Mouse (Mus musculus) gastrocnemius, postnatal 25 days (tissue): ENCODE data around the gene Ankle1. TPM values are rescaled to one million over a fixed set of nuclear protein-coding genes. Genes with fewer than 3 reads are reported as not detected.
A peak's percentile ranks its signal among the peaks of the same experiment; 100 is the strongest.

Experiments
- DNase-seq: peaks from one replicate; pipeline ENCODE4 v3.0.0; 2022
- total RNA-seq, 2 experiments: library from RNA; stranded (reverse); gene quantifications; 1 replicate in 1 of 2; 2 replicates in 1 of 2; pipeline ENCODE4 v1.2.3; 2021

Gene Ankle1
- total RNA-seq, 2 experiments from 2014 or later = 0.20 to 0.29 TPM

GRCm38 (mm10) chr8:71381971-71382961, 23.5 kb upstream of the Ankle1 start:
- peak; percentile 89 for DNase-seq

GRCm38 (mm10) chr8:71383396-71383795, 22.4 kb upstream of the Ankle1 start:
- no peak for DNase-seq

GRCm38 (mm10) chr8:71383860-71384259, 21.9 kb upstream of the Ankle1 start:
- no peak for DNase-seq

GRCm38 (mm10) chr8:71385212-71385835, 20.5 kb upstream of the Ankle1 start:
- no peak for DNase-seq

- DNase-seq = no peak
Measured at GRCm38 (mm10) chr8:71388267-71388666, 17.5 kb upstream of the Ankle1 start.

GRCm38 (mm10) chr8:71391696-71392095, 14.1 kb upstream of the Ankle1 start:
- no peak for DNase-seq

GRCm38 (mm10) chr8:71392391-71392790, 13.4 kb upstream of the Ankle1 start:
- peak; percentile 5 for DNase-seq

- peak; percentile 19 for DNase-seq
Measured at GRCm38 (mm10) chr8:71392871-71393270, 12.9 kb upstream of the Ankle1 start.

- peak; percentile 4 for DNase-seq
Measured at GRCm38 (mm10) chr8:71394481-71394880, 11.3 kb upstream of the Ankle1 start.

- DNase-seq = peak; percentile 6
Measured at GRCm38 (mm10) chr8:71395071-71395470, 10.7 kb upstream of the Ankle1 start.

GRCm38 (mm10) chr8:71395629-71396028, 10.2 kb upstream of the Ankle1 start, which contains the start of gene Ushbp1:
Gene Ushbp1, minus strand, starts transcription at chr8:71395802.
- peak; percentile 40 for DNase-seq

- DNase-seq = peak; percentile 93
Measured at GRCm38 (mm10) chr8:71396639-71397305, 9.0 kb upstream of the Ankle1 start, which contains the start of gene Babam1. Gene Babam1, plus strand, starts transcription at chr8:71396861.

GRCm38 (mm10) chr8:71397701-71398100, 8.1 kb upstream of the Ankle1 start:
- DNase-seq = no peak

- DNase-seq = no peak
Measured at GRCm38 (mm10) chr8:71400826-71401225, 5.0 kb upstream of the Ankle1 start.

- DNase-seq = no peak
Measured at GRCm38 (mm10) chr8:71401454-71401853, 4.4 kb upstream of the Ankle1 start.

- DNase-seq = no peak
Measured at GRCm38 (mm10) chr8:71402446-71402964, 3.3 kb upstream of the Ankle1 start.

GRCm38 (mm10) chr8:71403107-71403885, 2.5 kb upstream of the Ankle1 start:
- no peak for DNase-seq

- no peak for DNase-seq
Measured at GRCm38 (mm10) chr8:71404011-71404410, 1.8 kb upstream of the Ankle1 start.

GRCm38 (mm10) chr8:71404951-71405351, 859 bp upstream of the Ankle1 start:
- no peak for DNase-seq

- DNase-seq = no peak
Measured at GRCm38 (mm10) chr8:71406099-71407015, 547 bp downstream of the Ankle1 start.
